Mouse (Mus musculus) lung, postnatal 4 days (tissue): ENCODE measurements around the gene Rsl24d1.
"Not testable (repeated sequence)": the region's sequence is repeated elsewhere in the genome, so short reads cannot be mapped to it uniquely, and the experiment has no call there.

ENCODE experiments used
- DNase-seq, 2 experiments: peaks; one replicate each; pipeline ENCODE4 v3.0.0; 2021

Rsl24d1 gene

DNA sequence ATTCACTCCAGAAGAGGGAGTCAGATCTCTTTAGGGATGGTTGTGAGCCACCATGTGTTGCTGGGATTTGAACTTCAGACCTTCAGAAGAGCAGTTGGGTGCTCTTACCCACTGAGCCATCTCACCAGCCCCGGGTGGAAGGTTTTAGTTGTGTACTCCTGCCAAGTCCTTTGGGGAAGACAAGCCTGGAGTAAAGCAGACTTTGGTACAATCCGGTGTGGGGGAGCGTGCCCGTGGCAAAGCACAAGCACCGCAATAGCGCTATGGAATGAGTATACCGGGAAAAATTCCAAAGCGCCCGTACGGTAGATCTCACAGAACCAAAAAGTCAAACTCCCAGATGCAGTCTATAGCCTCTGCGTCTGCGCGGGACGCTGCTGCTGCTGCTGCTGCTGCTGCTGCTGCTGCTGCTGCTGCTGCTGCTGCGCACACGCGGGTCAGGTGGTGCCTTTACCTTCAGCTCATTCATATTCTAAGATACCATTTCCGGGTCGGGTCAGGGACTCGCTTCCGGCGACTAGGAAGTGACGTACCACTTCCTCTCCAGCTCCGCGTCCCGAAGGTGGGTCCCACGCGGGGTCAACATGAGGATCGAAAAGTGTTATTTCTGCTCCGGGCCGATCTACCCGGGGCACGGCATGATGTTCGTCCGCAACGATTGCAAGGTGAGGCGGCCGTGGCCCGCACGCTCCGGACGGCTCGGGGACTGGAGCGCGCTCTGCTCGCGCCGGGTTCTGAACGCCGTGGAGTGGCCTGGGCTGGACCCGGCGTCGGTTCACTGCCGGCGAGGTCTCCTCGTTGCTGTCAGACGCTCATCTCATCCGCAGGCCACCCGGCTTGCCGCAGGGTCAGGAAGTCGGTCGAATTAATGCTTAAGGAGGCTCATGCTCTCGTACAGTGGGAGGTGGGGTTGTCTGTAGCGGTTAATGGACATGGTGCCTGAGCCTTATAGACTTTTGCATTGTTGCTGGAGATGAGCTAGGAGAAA is at the start of gene Rsl24d1:
TSS of gene Rsl24d1 (plus strand) at position 508 of the 988 bp plus-strand sequence.
- peak; percentile 82 to 89 for DNase-seq

DNA sequence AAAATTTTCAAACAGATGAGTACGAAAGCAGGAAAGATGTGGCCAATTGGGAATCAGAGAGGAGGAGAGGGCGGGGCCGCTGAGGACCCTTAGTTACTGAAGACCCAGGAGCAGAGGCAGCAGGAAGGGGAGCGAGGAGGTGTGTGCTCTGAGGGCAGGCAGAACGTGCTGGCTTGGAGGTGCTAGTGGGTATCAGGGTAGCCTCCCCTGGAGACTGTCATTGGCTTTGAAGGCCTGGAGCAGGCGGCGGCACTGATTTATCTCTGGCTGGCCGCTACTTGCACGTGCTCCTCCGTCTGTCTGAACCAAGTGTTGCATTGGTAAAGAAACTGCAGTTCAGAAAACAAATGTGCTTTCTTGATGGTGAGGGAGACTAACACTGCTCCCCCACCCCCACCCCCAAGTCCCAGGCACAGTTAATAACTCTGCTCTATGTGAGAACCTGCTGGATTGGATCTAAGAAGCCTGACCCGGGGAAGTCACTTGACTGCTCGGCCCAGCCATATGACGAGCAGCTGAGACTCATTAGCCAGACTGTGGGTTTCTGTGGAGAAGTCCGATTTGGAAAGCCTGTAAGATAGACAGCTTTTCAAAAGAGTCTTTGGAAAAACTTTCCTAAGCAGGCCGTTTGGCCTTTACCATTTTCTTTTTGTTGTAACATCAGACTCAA is 49.5 kb upstream of the Rsl24d1 start:
- no peak for DNase-seq

DNA sequence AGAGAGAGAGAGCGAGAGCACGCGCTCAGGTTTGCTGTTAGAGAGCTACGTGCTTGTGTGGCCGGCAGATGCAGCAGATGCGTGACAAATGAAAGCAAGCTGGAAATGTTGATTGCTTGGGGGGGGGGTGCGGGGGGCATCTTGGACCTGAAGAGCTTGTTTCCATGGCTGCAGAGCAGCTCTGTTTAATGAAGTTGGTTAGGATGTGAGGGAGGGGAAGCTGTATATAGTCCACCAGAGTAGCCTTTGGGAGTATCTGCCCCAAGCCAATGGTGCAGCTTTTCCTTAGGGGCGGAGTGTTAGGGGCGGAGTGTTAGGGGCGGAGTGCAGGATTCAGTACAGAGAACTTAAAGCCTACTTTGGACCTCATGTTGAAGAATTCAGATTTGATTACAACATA is 46.1 kb upstream of the Rsl24d1 start:
- no peak for DNase-seq

DNA sequence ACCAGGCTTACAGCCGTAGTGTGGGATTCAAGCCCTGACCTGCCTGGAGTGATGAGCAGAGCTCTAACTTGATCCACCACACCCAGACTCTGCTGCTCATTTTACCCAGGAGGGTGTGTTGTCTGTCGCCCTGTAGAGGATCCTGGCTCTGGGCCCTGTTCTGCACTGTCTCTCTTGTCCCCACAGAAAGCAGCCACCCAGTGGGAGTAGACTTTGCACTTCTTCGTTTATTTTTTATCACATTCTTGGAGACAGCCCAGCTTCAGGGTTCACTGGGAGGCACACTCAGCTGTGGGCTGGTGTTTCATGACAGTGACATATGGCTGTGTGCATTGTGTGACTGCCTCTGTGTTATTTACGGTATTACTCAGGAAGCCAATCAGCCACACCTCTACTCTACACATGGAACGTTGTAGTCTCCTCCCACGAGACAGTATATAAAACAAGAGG is 45.0 kb upstream of the Rsl24d1 start:
- peak; percentile 59 to 80 for DNase-seq

DNA sequence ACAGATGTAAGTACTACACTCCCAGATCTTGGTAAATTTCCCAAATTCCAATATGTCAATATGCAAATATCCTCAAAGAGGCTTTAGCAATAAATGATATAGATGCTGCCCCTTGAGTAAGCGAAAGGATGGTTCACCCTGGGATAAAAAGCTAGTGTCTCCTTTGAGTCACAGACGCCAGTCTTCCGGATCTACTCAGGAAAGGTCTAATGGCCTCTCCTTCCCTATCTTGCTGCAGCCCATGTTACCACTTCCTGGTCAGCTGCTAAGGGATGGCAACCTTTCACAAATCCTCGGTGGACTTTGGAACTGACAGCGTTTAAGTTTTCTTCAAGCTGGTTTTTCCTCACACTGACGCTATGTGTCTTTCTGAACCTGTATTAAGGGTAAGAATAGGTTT is 44.5 kb upstream of the Rsl24d1 start:
- DNase-seq: no peak

DNA sequence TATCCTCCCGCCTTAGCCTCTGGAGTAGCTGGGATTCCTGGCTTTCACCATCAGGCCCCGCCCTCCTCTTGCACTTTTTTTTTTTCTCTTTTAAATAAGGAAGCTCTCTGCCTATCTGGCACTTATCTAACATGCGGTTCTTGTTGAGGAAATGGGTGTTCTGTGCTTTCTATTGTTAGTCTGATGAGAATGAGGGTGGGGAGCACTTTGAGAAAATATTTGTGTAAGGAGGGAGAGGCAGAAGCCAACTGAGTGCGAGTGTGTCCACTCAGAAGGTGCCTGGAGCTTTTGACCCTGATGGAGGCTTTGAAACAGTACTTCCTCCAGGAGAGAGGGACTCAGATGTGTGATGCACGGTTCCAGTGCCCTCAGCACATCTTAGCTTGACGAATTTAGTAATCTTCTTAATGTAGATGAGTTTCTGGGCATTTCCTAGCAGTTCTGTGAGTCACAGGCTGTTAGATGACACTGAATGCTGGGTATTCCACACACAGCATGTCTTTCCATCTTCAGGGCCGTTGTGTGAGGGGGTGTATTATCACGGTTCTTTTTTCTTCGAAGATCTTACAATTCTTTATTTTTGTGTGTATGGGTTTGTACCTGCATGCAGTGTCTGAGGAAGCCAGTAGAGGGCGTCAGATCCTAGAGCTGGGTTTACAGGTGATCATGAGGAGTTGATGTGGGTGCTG is 42.1 kb upstream of the Rsl24d1 start:
- peak in 1 of 2 experiments; percentile 64 for DNase-seq

DNA sequence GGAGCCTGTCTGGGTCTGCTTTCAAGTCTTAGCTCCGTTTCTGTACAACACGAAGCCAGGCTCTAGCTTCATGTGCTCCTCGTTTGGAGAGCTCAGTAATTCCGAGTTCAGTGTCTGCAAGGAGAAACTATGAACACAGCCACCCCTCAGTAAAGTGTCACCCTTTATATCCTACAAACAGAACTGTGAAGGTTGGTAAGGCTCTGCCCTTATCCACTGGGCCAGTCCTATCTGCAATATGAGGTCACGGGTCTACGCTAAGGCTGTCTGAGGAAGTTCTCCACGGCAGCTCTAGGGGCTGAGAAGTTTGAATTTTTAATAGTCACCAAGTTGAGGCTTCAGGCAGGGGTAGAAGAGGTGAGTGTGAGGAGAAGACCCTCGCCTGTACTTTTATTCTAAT is 40.8 kb upstream of the Rsl24d1 start:
- no peak for DNase-seq

DNA sequence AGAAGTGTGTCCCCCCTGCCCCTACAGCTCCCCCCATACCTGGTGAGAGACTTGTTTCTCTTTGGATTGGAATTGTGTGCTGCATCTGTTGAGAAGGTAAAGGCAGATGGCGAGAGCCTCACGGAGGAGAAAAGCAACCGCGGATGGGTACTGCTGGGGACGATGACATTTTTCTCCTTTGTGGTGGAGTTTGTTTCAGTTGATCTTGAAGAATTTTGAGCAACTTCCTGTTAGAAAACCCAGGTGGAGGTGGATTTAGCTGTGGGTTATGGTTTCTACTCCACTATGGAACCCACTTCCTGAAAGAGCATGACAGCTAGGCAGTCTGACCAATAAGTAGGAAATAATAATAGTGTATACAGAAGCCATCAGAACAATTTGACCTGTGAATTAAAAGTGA is 40.1 kb upstream of the Rsl24d1 start:
- DNase-seq: no peak

DNA sequence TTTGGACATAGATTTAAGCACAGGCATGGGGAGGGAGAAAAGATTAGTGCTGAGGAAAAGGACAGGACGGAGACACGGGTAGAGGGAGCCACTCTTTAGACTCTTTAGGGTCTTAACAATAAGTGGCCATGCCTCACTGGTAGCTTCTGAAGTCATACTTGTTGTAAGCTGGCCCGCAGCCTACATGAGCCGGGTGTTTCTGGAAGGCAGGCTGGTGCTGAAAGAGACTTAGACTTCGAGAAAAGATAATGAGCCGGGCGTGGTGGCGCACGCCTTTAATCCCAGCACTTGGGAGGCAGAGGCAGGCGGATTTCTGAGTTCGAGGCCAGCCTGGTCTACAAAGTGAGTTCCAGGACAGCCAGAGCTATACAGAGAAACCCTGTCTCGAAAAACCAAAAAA is 33.9 kb upstream of the Rsl24d1 start:
- DNase-seq: not testable (repeated sequence)

DNA sequence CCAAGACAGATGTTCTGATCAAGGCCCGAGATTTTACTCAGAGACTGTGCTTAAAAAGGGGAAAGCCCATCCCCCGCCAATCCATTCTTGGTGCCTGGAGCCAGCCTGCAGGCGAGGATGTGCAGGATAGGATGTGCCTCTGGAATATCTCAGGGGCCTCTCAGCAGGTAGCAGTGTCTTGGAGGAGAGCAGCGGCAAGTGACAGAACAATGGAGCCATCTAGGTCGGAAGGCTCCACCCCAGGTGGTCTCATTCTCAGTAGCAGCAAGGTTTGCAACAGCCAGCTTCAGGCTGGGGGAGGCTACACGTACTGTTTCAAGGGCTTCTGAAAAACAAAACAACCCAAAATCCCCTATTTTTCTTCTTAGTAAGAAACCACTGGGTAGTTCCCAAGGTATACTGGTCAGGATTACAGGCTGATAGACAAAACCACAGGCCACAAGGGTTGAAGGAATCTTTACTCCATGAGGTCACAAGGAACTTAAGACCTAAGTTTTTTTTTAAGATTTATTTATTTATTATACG is 33.4 kb upstream of the Rsl24d1 start:
- DNase-seq: no peak

DNA sequence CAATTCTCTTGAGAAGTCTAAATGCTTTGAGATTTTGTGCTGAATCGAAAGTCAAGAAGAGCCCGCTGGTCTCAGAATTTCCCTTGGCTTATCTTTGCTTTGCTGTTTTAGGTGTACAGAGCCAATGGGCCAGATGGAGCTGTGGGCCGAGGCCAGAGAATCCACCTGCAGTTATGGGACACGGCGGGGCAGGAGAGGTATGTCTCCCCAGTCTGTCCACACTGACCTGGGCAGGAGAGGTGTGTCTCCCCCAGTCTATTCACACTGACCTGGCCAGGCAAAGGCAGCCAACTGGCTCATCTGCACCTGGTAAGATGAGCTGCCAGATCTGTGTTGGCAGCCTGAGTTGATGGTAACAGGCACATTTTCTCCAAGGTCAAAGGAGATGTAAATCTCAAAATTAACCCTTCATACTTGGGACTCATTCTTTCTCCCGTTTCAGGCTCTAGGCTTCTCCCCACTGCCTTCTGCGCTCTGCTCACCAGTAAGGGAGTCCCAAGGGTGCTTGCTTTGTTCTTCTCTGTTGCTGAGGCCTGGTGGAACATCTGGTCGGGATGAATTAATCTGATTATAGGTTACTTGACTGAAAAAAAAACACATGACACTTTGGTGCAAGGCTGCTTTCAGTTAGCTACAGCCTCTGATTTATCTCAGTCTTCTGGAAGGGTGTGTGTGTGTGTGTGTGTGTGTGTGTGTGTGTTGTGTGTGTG is 30.8 kb upstream of the Rsl24d1 start:
- DNase-seq: no peak

DNA sequence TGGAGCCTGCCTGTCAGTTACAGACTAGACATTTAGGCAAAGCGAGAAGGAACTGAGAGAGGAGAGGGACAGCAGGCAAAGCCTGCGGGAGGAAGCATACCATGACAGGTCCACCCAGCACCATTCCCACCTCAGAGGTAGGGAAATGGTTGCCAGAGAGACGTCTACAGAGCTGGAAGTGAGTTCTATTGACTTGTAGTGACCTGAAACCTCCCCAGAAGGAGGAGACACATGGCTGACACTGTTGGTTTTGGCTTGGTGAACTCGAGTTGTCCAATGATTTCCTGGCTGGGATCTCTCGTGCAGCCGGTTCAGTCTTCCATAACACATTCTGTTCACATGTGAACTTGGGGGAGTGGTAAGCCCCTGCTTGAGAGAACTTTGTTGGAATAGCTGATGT is 29.3 kb upstream of the Rsl24d1 start:
- no peak for DNase-seq

DNA sequence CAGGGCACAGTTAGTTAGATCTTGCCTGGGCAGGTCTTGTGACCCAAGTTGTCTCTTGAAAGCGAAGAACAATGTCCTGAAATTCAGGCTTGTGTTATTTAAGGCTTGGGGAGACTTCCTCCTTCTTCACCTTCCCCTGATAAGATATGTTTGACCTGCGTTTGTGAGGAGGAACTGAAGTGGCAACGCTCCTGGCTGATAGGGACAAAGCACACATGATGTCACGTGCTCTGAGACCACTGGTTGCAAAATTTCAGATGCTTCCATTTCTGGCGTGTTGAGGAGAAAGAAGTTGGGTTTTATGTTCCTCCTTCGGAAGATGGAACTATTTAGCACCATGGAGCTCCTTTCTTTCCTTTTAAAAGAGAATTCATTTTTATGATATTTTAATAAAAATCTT is 27.4 kb upstream of the Rsl24d1 start:
- DNase-seq: peak; percentile 42

DNA sequence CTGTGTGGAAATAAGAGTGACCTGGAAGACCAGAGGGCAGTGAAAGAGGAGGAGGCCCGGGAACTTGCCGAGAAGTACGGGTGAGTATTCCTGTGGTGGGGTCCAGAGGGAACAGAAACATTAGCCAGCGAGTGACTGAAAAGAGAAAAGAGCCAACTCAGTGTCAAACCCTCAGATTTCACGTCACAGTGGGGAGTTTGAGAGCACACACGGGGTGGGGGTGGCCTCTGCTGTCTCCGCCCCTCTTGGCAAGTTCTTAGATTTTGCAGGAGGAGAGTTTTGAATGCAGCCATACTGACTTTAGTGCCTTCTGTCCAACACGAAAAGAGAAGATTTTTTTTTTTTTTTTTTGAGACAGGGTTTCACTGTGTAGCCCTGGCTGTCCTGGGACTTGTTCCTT is 26.1 kb upstream of the Rsl24d1 start:
- DNase-seq: peak; percentile 39 to 42

DNA sequence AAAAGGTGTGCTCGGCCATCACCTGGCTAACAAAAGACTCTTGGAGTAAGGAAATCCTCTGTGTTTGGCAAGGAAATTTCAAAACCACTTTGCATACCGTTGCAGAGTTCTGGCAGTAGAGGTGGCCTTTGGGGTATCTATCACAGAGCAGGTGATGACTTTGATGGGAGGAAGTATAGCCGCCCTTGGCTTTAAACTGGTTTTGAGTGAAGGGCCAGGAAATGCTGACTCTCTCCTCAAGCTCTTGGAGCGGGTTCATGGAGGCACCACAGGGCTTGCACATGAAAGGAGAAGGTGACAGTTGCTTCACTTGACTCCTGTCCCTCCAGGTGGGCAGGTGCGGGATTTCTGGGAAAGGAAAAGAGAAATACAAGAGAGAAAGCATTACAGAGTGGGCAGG is 25.6 kb upstream of the Rsl24d1 start:
- DNase-seq: no peak

DNA sequence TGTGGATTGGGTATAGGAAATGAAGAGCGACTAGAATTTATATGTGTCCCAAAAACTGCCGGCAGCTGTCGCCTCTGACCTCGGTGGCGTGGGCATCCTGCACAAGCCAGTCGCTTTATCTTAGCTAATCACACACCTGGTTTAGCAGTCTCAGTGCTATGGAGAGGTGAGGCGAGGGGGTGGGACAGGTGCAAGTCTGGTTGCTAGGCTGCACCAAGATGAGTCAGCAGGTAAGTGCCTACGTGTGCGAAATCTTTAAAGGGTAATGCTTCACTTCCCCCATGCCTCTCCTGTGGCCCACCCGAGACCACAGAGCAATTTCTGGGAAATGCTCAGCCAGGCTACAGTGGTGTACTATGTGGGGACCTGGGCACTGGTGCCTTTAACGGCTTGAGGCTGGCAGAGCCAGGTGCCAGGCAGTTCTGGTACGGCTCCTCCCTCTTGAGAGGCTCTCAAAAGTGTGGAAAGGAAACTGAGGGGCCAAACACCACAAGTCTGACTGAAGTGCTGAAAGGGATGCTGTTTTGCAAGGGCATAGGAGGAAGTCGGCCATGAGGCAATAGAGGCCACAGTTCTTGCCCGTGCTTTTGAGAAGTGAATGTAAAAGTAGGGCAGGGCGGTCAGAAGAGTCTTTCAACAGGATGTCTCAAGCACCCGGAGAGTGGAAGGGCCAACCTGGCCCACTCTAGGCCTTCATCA is 23.9 kb upstream of the Rsl24d1 start:
- DNase-seq: peak; percentile 76 to 84

DNA sequence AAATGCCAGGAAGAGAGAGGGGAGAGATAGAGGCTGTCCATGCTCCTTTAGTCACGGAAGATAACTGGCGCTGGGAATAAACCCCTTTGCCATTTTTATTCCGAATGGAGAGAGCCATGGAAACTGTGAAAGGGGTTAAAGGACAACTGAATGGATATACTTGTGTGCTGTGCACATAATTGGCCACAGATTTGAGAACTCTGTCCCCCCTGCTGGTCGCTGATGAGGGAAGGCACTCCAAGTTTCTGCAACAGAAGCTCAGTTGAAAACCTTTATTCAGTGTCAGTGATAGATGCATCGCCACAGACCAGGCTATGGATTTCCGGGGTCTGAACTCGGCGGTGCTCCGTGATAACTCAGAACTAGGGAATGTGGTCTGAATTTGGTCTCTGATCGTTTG is 23.1 kb upstream of the Rsl24d1 start:
- DNase-seq: no peak

DNA sequence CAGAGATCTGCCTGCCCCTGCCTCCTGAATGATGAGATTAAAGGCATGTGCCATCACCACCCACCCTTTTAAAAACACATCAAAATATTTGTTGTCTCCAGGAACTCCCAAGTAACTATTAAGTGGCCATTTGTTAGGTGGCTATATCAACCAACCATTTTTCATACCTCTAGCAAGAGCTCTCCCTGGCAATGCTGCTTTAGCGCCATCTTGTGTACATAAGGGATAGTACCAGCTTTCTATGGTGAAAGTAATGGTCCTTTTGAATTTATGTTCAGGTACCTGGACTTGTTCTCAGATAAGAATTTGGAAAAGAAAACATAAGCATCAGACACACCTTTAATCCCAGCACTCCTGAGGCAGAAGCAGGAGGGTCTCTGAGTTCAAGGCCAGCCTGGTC is 21.5 kb upstream of the Rsl24d1 start:
- peak in 1 of 2 experiments; percentile 54 for DNase-seq

DNA sequence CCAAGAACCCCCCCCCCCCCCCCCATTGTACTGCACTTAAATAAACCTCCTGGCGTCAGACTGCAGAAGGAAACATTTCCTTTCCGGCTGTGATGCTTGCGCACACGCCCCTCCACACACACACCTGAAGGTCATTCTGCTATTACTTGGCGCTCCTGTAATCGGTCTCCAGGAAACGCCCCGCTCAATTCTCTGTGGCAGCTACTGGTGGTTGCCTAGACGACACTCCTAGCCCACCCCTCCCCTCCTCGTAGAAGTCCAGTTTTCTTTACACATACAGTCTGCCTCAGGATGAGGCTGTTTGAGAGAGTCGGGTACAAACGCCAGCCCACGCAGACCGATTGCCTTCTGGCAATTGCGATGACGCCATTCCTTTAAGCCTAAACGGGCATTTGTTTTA is 18.6 kb upstream of the Rsl24d1 start:
- DNase-seq: peak in 1 of 2 experiments; percentile 37

DNA sequence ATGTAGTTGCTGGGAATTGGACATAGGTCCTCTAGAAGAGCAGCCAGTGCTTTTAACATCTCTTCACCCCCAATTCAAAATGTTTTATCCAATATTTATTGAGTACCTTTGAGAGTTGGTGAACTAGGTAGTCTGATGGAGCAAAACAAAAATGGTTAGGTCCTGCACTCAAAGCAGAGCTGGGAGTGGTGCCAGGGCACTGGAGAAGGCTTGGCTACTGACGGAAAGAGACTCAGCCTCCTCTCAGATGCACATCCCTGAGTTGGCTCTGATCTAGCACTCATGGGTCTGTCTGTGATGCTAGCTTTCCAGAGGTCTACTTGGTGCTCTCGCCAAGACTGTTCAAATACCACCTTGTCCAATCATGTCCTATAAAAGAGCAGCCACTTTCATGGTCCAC is 15.3 kb upstream of the Rsl24d1 start:
- DNase-seq: no peak

DNA sequence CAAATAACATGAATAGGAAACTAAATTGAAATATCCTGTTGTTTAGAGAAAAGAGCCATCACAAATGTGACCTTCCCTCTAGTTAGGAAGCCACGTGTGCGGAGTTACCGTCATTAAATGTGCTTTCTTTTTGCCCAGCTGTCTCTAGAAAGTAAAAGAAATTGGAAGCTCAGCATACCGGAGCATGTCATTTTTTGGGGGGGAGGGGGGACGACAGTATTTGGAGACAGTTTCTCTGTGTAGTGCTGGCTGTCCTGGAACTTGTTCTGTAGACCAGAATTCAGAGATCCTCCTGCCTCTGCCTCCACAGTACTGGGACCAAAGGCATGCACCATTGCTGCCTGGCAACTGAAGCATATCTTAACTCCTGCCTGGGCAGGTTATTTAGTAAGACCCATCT is 11.7 kb upstream of the Rsl24d1 start, which contains the start of gene Khdc3:
TSS of gene Khdc3 (plus strand) at position 301 of the 400 bp plus-strand sequence.
- no peak for DNase-seq

DNA sequence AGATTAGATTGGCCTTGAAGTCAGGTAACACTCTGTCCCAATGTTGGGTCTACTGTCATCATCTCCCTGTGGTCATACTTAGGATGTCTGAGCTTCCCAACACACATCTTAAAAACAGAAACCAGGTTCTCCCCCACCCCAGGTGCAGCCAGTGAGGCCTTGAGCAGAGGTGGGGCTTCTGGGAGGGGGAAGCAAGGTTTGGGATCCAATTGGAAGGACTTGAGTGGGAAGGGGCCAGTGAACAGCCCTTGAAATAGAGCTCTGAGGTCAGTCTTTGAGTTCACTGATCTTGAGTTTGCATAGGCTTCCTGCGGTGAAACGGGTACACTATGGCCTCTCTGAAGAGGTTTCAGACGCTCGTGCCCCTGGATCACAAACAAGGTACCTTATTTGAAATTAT is 11.0 kb upstream of the Rsl24d1 start, which contains the start of gene Gm20509:
TSS of gene Gm20509 (plus strand) at position 290 of the 400 bp plus-strand sequence.
- DNase-seq: no peak
